Mouse (Mus musculus) heart, postnatal 10 days (tissue): ENCODE measurements at regions not wholly inside any gene's neighbourhood (a gene's known extent, or its start where the extent isn't known, plus 50 kb on each side); places are given as distances from the start of the nearest gene placed in this dataset.

Experiments
- DNase-seq, 2 experiments: peaks; one replicate each; pipeline ENCODE4 v3.0.0; 2021
- intact Hi-C: fragments of 180-260 bp; cut with DNase I; formaldehyde crosslinking; loops from one replicate; pipeline ENCODE4 v1.15.1; 2025

DNA sequence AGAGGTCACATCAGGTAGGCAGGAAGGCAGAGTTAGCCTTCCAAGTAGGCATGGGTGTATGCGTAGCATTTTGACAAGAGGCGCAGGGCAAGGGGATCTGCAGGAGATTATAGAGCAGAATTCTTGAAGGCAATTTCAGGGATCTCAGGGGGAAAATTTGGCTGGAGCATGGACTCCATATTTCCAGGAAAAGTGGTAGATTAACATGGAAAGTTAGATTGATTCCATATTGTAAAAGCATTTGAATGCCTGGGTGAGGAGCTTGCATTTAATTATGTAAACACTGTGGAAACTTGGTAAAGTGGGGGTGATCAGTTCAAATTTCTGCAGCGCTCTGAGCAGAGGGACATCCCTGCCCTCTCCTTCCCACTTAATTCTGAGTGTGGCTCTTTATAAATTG, 146.7 kb downstream of the Pax3 start:
- intact Hi-C loops, result no loop called here
- no peak for DNase-seq

- intact Hi-C loops, result no loop called here
- no peak for DNase-seq
Observed at GRCm38 (mm10) chr1:78032336-78032735, 164.6 kb downstream of the Pax3 start.

DNA sequence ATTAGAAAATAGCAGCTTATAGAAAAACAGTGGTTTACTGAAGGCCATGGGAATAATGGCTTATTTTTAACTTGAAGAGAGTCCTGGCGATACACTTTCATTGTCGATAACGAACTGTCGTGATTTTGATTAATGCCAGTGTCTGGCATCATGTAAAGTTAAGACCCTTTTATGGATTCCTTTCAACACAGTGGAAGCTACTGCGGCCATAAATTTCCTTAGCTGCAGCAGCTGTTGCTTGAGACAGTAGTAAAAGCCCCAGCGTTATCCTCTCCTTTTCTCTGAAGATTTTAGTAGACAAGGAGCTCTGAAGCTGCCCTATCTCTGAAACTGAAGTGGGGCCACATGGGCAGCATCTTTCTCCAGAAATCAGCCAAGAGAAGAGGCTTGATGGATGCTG, 175.2 kb downstream of the Pax3 start:
- DNase-seq, result no peak
- intact Hi-C loops, result no loop called here

GRCm38 (mm10) chr1:78021014-78021413, 175.9 kb downstream of the Pax3 start:
- DNase-seq, result peak; percentile 24 to 35
- intact Hi-C loops, result no loop called here

DNA sequence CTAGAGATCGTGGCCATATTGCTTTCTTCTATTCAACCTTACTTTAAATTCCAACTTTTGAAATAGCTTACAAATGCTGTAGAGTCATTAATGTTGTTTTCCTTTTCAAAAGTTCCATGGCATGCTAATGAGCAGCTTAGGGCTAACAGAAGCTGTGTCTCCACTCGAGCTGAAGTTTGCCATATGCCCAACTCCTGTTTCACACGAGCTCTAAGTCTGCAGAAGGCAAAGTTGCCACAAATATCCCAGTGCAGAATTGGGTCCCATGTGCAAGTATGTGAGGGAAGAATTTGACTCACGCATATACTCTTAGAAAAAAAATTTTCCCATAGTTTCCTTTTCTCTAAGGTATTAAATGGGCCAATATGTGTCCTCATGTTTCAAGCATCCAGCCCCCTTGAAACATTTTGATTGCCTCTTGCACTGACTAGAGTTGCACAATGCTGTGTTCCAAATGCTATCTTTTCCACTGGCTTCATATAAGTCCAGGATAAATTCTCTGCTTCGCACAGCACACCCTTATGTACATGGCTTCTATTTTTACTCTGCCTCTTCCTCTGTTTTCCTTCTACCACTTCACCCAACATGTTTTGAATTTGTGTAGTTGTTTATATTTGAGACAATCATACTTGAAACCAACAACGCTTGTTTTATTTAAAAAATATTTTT, 178.9 kb downstream of the Pax3 start:
- DNase-seq, result no peak
- intact Hi-C loops, result no loop called here

DNA sequence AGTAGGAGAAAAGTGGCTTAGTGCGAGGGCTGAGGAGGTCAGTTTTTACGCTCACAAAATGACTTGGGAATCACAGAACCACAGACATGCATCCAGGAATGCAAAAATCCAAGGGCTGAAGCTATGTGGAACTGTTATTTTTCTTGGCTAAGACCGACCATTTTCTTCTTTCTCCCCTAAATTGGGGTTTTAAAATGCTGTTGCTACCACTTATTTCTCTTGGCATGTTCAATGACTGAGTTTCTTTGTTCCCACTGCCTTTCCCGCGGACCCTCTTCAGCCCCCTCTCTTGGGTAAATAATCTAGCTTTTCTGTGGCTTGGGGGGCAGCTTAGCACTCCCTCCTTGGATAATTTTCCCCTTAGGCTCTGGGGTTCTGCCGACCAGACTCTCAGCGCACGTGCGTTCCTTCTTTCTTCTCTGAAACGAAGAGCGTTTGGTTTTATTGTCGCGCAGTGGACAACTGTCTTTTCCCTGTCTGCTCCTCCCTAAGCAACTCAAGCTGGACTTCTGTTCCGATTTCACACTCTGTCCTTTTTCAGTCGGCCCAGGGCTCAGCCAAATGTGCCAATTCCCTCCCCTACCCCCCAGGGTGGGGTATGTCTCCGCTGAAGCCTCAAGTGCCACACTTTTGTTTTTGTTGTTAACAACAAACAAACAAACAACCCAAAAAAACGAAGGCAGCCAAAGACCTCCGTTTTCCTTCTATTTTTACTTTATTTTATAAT, 180.2 kb downstream of the Pax3 start:
- intact Hi-C loops, result no loop called here
- DNase-seq, result no peak

GRCm38 (mm10) chr1:78015999-78016398, 180.9 kb downstream of the Pax3 start:
- intact Hi-C loops, result no loop called here
- DNase-seq, result no peak

GRCm38 (mm10) chr1:78013396-78013795, 183.5 kb downstream of the Pax3 start:
- intact Hi-C loops, result no loop called here
- DNase-seq, result no peak

GRCm38 (mm10) chr1:78008811-78009410, 188.0 kb downstream of the Pax3 start:
- DNase-seq, result peak in 1 of 2 experiments; percentile 29
- intact Hi-C loops, result no loop called here

- intact Hi-C loops, result no loop called here
- DNase-seq, result no peak
Observed at GRCm38 (mm10) chr1:78004376-78004775, 192.6 kb downstream of the Pax3 start.

- DNase-seq, result no peak
- intact Hi-C loops, result no loop called here
Observed at GRCm38 (mm10) chr1:77998727-77999126, 198.2 kb downstream of the Pax3 start.

DNA sequence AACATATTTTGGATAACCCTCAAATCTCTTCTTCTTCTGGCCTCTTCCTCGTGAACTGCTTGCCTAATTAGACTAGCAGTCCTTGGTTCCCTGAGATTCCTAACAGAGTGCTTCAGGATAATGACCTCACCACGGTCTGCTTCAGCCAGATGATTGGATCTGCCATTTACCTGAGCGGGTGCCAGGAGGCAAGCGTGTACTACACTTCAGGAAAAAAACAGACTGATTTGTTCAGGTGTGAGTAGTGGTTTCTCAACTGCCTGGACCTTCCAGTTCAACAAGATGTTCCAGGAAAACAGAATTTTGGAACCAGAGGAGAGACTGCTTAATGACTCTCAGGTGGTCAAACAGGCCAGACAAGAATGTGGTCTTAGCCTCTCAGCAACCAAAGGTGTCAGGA, 215.4 kb downstream of the Pax3 start:
- intact Hi-C loops, result no loop called here
- DNase-seq, result no peak

- intact Hi-C loops, result loop anchor here (1.0 to 5.0 kb wide), 2 partner anchors 224 to 441 kb away; no protein-coding TSS in a partner anchor
- DNase-seq, result peak; percentile 72 to 82
Observed at GRCm38 (mm10) chr1:77978696-77979095, 218.2 kb downstream of the Pax3 start.

DNA sequence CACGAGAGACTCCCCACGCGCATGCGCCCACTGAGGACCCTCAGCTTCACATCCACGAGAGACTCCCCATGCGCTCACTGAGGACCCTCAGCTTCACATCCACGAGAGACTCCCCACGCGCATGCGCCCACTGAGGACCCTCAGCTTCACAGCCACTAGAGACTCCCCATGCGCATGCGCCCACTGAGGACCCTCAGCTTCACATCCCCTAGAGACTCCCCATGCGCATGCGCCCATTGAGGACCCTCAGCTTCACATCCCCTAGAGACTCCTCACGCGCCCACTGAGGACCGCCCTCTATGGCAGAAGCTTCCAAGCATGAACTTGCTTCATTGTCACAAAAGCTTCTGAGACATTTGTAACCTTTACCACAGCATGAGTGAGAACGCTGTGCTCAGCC, 221.0 kb downstream of the Pax3 start:
- no peak for DNase-seq
- intact Hi-C loops, result loop anchor here (5.0 kb wide), 1 partner anchor 226 kb away; no protein-coding TSS in a partner anchor

DNA sequence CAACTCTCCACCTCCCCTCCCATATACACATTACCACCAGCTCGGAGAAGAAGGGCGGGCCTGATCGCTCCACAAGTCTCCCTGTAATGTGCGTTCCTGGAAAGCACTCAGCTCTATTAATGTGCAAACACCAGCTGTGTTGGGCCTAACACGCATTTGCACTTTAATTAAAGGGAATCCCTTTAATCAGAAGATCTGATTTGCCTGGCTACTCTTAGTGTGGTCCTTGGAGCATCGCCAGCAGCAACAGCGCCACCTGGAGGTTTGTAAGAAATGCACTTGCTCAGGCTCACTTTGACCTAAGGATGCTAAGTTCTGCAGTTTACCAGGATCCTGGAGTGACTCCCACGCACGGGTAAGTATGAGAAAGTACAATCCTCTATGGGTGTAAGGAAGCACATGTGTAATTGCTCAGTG, 224.6 kb downstream of the Pax3 start:
- intact Hi-C loops, result loop anchor here (2.0 kb wide), 1 partner anchor 30 kb away; no protein-coding TSS in a partner anchor
- peak; percentile 24 to 63 for DNase-seq

DNA sequence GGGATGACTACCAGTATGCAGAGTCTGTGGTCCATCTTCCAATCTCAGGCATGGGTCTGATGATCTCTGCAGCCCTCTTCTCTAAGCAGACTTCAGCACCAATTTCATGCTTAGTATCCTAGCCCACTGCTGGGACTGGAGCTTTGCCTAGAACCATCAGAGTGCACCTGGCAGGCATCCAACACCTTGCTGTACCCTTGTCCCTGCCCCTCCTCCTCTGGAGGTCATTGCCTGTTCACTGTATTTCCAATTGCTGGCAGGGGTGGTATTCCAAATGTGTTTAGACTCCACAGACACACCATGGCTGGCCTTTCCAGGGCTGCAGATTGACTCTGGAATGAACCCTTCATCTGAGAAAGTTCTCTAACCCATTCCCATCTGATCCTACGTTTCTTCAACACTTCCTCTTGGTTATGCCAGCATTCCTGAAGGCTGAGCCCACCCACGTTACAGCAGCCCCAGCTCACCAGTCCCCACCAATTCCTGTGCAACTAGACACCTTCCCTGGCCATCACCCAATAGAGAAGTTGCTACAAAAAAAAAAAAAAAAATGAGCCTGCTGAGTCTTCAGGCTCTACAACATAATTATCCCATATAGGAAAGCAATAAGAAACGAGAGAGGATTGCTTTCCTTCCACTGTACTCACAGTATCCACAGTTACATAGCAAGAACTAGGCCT, 232.1 kb downstream of the Pax3 start:
- intact Hi-C loops, result no loop called here
- DNase-seq, result peak; percentile 76 to 79

- intact Hi-C loops, result no loop called here
- no peak for DNase-seq
Observed at GRCm38 (mm10) chr1:77959309-77959708, 237.6 kb downstream of the Pax3 start.

- intact Hi-C loops, result no loop called here
- no peak for DNase-seq
Observed at GRCm38 (mm10) chr1:77957156-77957767, 239.7 kb downstream of the Pax3 start.

DNA sequence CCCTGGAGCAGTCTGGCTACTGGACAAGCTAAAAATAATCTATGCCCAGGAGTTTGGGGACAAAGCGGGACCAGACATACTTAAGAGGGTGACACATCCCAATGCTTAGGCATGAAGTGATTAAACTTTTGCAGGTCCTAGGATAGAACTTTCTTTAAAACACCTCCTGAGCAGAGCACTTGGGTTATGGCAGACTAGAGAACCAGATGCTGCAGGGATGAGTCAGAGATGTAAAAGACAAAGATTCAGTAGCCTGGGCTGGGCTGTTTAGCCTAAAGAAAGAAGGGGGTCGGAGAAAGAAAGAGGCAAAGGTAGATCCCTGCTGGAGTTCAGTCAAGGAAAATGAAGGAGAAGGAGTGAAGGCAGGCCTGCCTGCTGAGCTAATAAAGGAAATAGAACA, 249.0 kb downstream of the Pax3 start:
- DNase-seq, result peak; percentile 27 to 35
- intact Hi-C loops, result no loop called here

DNA sequence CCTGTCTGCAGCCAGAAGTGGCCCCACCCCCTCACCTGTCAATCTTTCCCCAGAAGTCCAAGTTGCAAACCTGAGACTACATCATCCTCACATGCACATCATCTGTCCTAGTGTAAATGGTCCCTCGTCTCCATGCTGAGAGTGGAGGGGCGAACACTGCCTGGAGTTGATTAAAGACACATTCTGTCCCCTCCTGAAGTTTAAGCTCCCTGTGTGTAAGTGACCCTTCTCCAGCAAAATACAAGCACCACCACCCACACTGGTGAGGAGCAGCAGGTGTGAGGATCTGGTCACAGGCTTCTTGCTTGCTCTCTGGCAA, 252.6 kb downstream of the Pax3 start:
- intact Hi-C loops, result no loop called here
- DNase-seq, result no peak
